Mouse (Mus musculus) E14TG2a.4 (cell line): ENCODE data around the gene Mettl26.

Experiments used
- CTCF ChIP-seq: conservative IDR thresholded peaks from 2 replicates; pipeline ENCODE4 v1.5.1; 2014; ENCODE audit warnings: low read length
- NANOG ChIP-seq: IDR thresholded peaks from 2 replicates; pipeline ENCODE4 v1.6.1; 2014; ENCODE audit warnings: borderline replicate concordance, low read length, mixed read lengths

- TF ChIP-seq CTCF (no peak), NANOG (no peak)
Observed at GRCm38 (mm10) chr17:25869498-25869897, 5.4 kb upstream of the Mettl26 start.
